Mouse (Mus musculus) G1E (cell line): ENCODE results near the gene Gcn1l1.

ENCODE experiments used
- CTCF ChIP-seq: IDR thresholded peaks from 2 replicates; pipeline ENCODE4 v1.5.1; 2012; ENCODE audit warnings: low read depth, low read length, inconsistent platforms, mixed read lengths
- GATA1 ChIP-seq: IDR thresholded peaks from 2 replicates; pipeline ENCODE4 v1.6.1; 2012; ENCODE audit warnings: borderline replicate concordance, low read length, inconsistent platforms, mixed read lengths
- GATA2 ChIP-seq: IDR thresholded peaks from 2 replicates; pipeline ENCODE4 v1.6.1; 2012; ENCODE audit warnings: low read depth, low read length, inconsistent platforms, borderline replicate concordance
- POLR2AphosphoS5 ChIP-seq: IDR thresholded peaks from 2 replicates; pipeline ENCODE4 v1.6.1; 2012; ENCODE audit warnings: low read depth, low read length, inconsistent platforms; ENCODE audit not compliant: insufficient replicate concordance
- TAL1 ChIP-seq: conservative IDR thresholded peaks from 2 replicates; pipeline ENCODE4 v1.6.1; 2012; ENCODE audit warnings: low read depth, low read length, inconsistent platforms, mixed read lengths

DNA sequence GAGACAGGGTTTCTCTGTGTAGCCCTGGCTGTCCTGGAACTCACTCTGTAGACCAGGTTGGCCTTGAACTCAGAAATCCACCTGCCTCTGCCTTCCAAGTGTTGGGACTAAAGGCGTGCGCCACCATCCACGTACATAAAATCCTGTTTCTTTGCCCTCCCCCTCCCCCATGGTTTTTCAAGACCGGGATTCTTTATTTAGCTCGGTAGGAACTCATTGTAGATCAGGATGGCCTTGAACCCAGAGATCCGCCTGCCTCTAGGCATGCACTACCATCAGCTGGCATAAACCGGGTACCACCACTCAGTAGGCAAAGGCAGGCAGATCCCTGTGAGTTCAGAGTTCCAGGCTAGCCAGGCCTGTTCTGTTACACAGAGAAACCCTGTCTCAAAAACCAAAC lies 48.1 kb upstream of the Gcn1l1 start:
- TF ChIP-seq CTCF (no peak), GATA1 (no peak), GATA2 (no peak), TAL1 (no peak), POLR2AphosphoS5 (no peak)
